Mouse (Mus musculus): ENCODE results near the gene Bnc2. TPM values are rescaled to one million over a fixed set of nuclear protein-coding genes. Genes with fewer than 3 reads are reported as not detected.
A peak's percentile ranks its signal among the peaks of the same experiment; 100 is the strongest.

Gene Bnc2
- polyA plus RNA-seq, 1 experiment from 2014 or later, result 16.2 TPM

- no peaks in the 10 kb centered on the region for H3K9me3 ChIP-seq (ENCODE audit: control insufficient read depth, low read length)
- peak; percentile 49; the same call in 1 of the 2 replicates for ATAC-seq (ENCODE audit: low read depth)
- no peaks in the 10 kb centered on the region for H3K27me3 ChIP-seq (ENCODE audit: control insufficient read depth, insufficient read depth, low read length)
- 3% methylated on average over 10 of the region's 10 CpGs for WGBS
- H3K27ac ChIP-seq (ENCODE audit: low read depth, low read length), result no peak overlapping the region
- no peak overlapping the region for H3K9ac ChIP-seq (replicated peaks; ENCODE audit: low read depth, low read length)
- H3K4me1 ChIP-seq (ENCODE audit: control insufficient read depth, insufficient read depth, low read length), result no peaks in the 10 kb centered on the region
- H3K4me3 ChIP-seq (ENCODE audit: low read depth, low read length), result no peak overlapping the region
- H3K4me2 ChIP-seq (ENCODE audit: low read depth, low read length), result 0 out of 2 replicates have a peak overlapping the region, but pooled peaks have one; percentile 5
- H3K36me3 ChIP-seq (ENCODE audit: control insufficient read depth, insufficient read depth, low read length), result no peaks in the 10 kb centered on the region
These were observed 37.4 kb downstream of the Bnc2 start for GRCm38 (mm10) chr4:84637641-84638040.

DNA sequence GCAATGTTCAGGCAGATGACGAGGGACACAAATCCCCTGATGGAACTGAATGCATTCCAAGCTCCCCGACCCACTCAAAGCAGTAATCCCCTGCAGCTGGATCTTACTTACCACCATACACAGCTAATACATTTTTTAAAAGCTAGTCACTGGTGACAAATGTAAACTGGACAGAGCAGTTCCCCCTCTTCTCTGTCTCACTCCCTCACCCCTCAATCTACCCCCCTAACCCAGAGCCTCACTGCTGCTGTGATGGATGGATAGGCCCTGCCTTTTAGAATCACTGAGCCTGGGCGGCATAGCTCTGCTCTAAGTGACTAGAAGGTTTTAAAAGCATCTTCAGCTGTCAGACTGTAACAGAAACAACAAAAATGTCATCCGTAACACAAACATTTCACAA, 40.3 kb downstream of the Bnc2 start:
- H3K36me3 ChIP-seq (ENCODE audit: control insufficient read depth, insufficient read depth, low read length), result no peaks in the 10 kb centered on the region
- H3K4me1 ChIP-seq (ENCODE audit: control insufficient read depth, insufficient read depth, low read length), result no peaks in the 10 kb centered on the region
- no peak overlapping the region for H3K4me3 ChIP-seq (ENCODE audit: low read depth, low read length)
- no peaks in the 10 kb centered on the region for H3K9me3 ChIP-seq (ENCODE audit: control insufficient read depth, low read length)
- no peak overlapping the region for H3K4me2 ChIP-seq (ENCODE audit: low read depth, low read length)
- H3K27me3 ChIP-seq (ENCODE audit: control insufficient read depth, insufficient read depth, low read length), result no peaks in the 10 kb centered on the region
- no peak for ATAC-seq (ENCODE audit: low read depth)
- no peak overlapping the region for H3K9ac ChIP-seq (replicated peaks; ENCODE audit: low read depth, low read length)
- WGBS, result 51% methylated on average over 4 of the region's 4 CpGs
- H3K27ac ChIP-seq (ENCODE audit: low read depth, low read length), result no peak overlapping the region

DNA sequence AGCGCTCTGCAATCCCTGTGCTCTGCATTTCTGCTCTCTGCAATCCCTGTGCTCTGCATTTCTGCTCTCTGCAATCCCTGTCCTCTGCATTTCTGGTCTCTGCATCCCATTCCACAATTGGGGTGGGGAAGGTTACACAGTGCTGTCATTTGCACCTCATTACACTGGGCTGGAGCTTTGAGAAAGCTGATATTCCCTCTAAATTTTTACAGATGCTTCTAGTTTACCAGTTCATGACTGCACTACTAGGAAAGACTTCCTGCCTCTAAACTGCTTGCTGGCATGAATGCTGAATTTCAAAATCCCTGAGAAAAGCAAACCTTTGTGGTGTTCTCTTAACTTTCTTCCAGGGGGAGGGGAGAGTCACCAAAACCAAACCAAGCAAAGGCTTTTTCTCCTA, 41.1 kb downstream of the Bnc2 start:
- Histone ChIP-seq H3K4me2 (ENCODE audit: low read depth, low read length) (no peak overlapping the region), H3K9me3 (ENCODE audit: control insufficient read depth, low read length) (no peaks in the 10 kb centered on the region), H3K36me3 (ENCODE audit: control insufficient read depth, insufficient read depth, low read length) (no peaks in the 10 kb centered on the region), H3K27me3 (ENCODE audit: control insufficient read depth, insufficient read depth, low read length) (no peaks in the 10 kb centered on the region), H3K4me1 (ENCODE audit: control insufficient read depth, insufficient read depth, low read length) (no peaks in the 10 kb centered on the region), H3K4me3 (ENCODE audit: low read depth, low read length) (no peak overlapping the region), H3K9ac (replicated peaks; ENCODE audit: low read depth, low read length) (no peak overlapping the region), H3K27ac (ENCODE audit: low read depth, low read length) (no peak overlapping the region)
- no peak for ATAC-seq (ENCODE audit: low read depth)
- WGBS, result 94% methylated on average over 1 of the region's 1 CpGs

- Histone ChIP-seq H3K4me3 (ENCODE audit: low read depth, low read length) (no peak overlapping the region), H3K9ac (replicated peaks; ENCODE audit: low read depth, low read length) (no peak overlapping the region), H3K27ac (ENCODE audit: low read depth, low read length) (no peak overlapping the region), H3K4me2 (ENCODE audit: low read depth, low read length) (no peak overlapping the region), H3K4me1 (ENCODE audit: control insufficient read depth, insufficient read depth, low read length) (no peaks in the 10 kb centered on the region), H3K36me3 (ENCODE audit: control insufficient read depth, insufficient read depth, low read length) (no peaks in the 10 kb centered on the region), H3K9me3 (ENCODE audit: control insufficient read depth, low read length) (no peaks in the 10 kb centered on the region), H3K27me3 (ENCODE audit: control insufficient read depth, insufficient read depth, low read length) (no peaks in the 10 kb centered on the region)
- 84% methylated on average over 12 of the region's 12 CpGs for WGBS
- no peak for ATAC-seq (ENCODE audit: low read depth)
These were observed 42.0 kb downstream of the Bnc2 start for GRCm38 (mm10) chr4:84632832-84633789.

- no peak for ATAC-seq (ENCODE audit: low read depth)
- no peaks in the 10 kb centered on the region for H3K9me3 ChIP-seq (ENCODE audit: control insufficient read depth, low read length)
- no peak overlapping the region for H3K4me3 ChIP-seq (ENCODE audit: low read depth, low read length)
- H3K4me2 ChIP-seq (ENCODE audit: low read depth, low read length), result no peak overlapping the region
- H3K4me1 ChIP-seq (ENCODE audit: control insufficient read depth, insufficient read depth, low read length), result no peaks in the 10 kb centered on the region
- WGBS, result 95% methylated on average over 7 of the region's 7 CpGs
- H3K9ac ChIP-seq (replicated peaks; ENCODE audit: low read depth, low read length), result no peak overlapping the region
- no peak overlapping the region for H3K27ac ChIP-seq (ENCODE audit: low read depth, low read length)
- no peaks in the 10 kb centered on the region for H3K36me3 ChIP-seq (ENCODE audit: control insufficient read depth, insufficient read depth, low read length)
- no peaks in the 10 kb centered on the region for H3K27me3 ChIP-seq (ENCODE audit: control insufficient read depth, insufficient read depth, low read length)
These were observed 47.5 kb downstream of the Bnc2 start for GRCm38 (mm10) chr4:84627616-84628015.

GRCm38 (mm10) chr4:84623312-84623711, 51.8 kb downstream of the Bnc2 start:
- H3K27ac ChIP-seq (ENCODE audit: low read depth, low read length), result no peak overlapping the region
- no peak overlapping the region for H3K4me3 ChIP-seq (ENCODE audit: low read depth, low read length)
- H3K9ac ChIP-seq (replicated peaks; ENCODE audit: low read depth, low read length), result no peak overlapping the region
- H3K4me2 ChIP-seq (ENCODE audit: low read depth, low read length), result no peak overlapping the region
- H3K36me3 ChIP-seq (ENCODE audit: control insufficient read depth, insufficient read depth, low read length), result no peaks in the 10 kb centered on the region
- H3K27me3 ChIP-seq (ENCODE audit: control insufficient read depth, insufficient read depth, low read length), result no peaks in the 10 kb centered on the region
- no peaks in the 10 kb centered on the region for H3K4me1 ChIP-seq (ENCODE audit: control insufficient read depth, insufficient read depth, low read length)
- no peak for ATAC-seq (ENCODE audit: low read depth)
- 49% methylated on average over 5 of the region's 5 CpGs for WGBS
- no peaks in the 10 kb centered on the region for H3K9me3 ChIP-seq (ENCODE audit: control insufficient read depth, low read length)

- Histone ChIP-seq H3K4me3 (ENCODE audit: low read depth, low read length) (no peak overlapping the region), H3K27ac (ENCODE audit: low read depth, low read length) (no peak overlapping the region), H3K4me1 (ENCODE audit: control insufficient read depth, insufficient read depth, low read length) (no peaks in the 10 kb centered on the region), H3K4me2 (ENCODE audit: low read depth, low read length) (no peak overlapping the region), H3K9ac (replicated peaks; ENCODE audit: low read depth, low read length) (no peak overlapping the region), H3K27me3 (ENCODE audit: control insufficient read depth, insufficient read depth, low read length) (no peaks in the 10 kb centered on the region), H3K36me3 (ENCODE audit: control insufficient read depth, insufficient read depth, low read length) (no peaks in the 10 kb centered on the region), H3K9me3 (ENCODE audit: control insufficient read depth, low read length) (no peaks in the 10 kb centered on the region)
- no peak for ATAC-seq (ENCODE audit: low read depth)
- 89% methylated on average over 3 of the region's 3 CpGs for WGBS
These were observed 53.3 kb downstream of the Bnc2 start for GRCm38 (mm10) chr4:84621785-84622184.

DNA sequence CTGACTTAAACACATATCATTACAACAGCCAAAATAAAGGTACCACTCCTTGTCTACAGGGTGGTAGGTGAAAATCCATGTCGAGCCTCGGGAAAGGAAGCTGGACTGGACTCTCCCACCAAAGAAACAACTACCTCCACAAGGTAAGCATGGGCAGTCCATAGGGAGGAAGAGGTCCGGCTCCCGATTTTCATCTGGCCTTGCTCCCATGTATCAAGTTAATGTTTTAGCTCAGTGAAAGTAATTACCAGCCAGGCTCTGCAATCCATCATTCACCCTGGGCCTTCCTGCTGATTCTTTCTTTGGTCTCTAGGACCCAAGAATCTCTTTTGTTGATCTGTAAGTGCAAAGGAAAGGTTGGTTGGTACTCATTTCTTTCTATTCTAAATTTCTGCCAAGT, 65.2 kb downstream of the Bnc2 start:
- Histone ChIP-seq H3K9ac (replicated peaks; ENCODE audit: low read depth, low read length) (no peak overlapping the region), H3K36me3 (ENCODE audit: control insufficient read depth, insufficient read depth, low read length) (no peaks in the 10 kb centered on the region), H3K4me1 (ENCODE audit: control insufficient read depth, insufficient read depth, low read length) (no peaks in the 10 kb centered on the region), H3K9me3 (ENCODE audit: control insufficient read depth, low read length) (no peaks in the 10 kb centered on the region), H3K27me3 (ENCODE audit: control insufficient read depth, insufficient read depth, low read length) (no peaks in the 10 kb centered on the region), H3K4me3 (ENCODE audit: low read depth, low read length) (no peak overlapping the region), H3K27ac (ENCODE audit: low read depth, low read length) (no peak overlapping the region), H3K4me2 (ENCODE audit: low read depth, low read length) (no peak overlapping the region)
- ATAC-seq (ENCODE audit: low read depth), result no peak
- 81% methylated on average over 4 of the region's 4 CpGs for WGBS

- no peak overlapping the region for H3K4me2 ChIP-seq (ENCODE audit: low read depth, low read length)
- H3K27me3 ChIP-seq (ENCODE audit: control insufficient read depth, insufficient read depth, low read length), result no peaks in the 10 kb centered on the region
- WGBS, result 86% methylated on average over 1 of the region's 1 CpGs
- H3K9ac ChIP-seq (replicated peaks; ENCODE audit: low read depth, low read length), result no peak overlapping the region
- no peaks in the 10 kb centered on the region for H3K9me3 ChIP-seq (ENCODE audit: control insufficient read depth, low read length)
- no peaks in the 10 kb centered on the region for H3K36me3 ChIP-seq (ENCODE audit: control insufficient read depth, insufficient read depth, low read length)
- no peak overlapping the region for H3K27ac ChIP-seq (ENCODE audit: low read depth, low read length)
- H3K4me3 ChIP-seq (ENCODE audit: low read depth, low read length), result no peak overlapping the region
- no peaks in the 10 kb centered on the region for H3K4me1 ChIP-seq (ENCODE audit: control insufficient read depth, insufficient read depth, low read length)
- ATAC-seq (ENCODE audit: low read depth), result no peak
These were observed 70.6 kb downstream of the Bnc2 start for GRCm38 (mm10) chr4:84604461-84604860.

All from neural tube, embryonic 14.5 days (tissue).